Mouse (Mus musculus) heart, adult 10 weeks (tissue): ENCODE measurements around the gene Nkx2-9. TPM values are rescaled to one million over a fixed set of nuclear protein-coding genes. Genes with fewer than 3 reads are reported as not detected.

Source experiments
- polyA plus RNA-seq: library from polyadenylated mRNA; stranded (reverse); fragments of 350-450 nt; fragmentation: Illumina TruSeq; extraction: RNeasy Lipid Tissue Mini Kit (QIAGEN cat#74804); gene quantifications from one replicate; pipeline ENCODE4 v1.2.3, GENCODE M21; 2014; ENCODE audit warnings: low read depth, low replicate concordance

Nkx2-9 gene
- polyA plus RNA-seq = not detected

GRCm38 (mm10) chr12:56612761-56613437, at the start of gene Nkx2-9:
Gene Nkx2-9 (minus strand): TSS chr12:56613284.

Other genes starting within 250 kb of the Nkx2-9 start
- gene Nkx2-1, start 76.4 kb downstream of the Nkx2-9 start, polyA plus RNA-seq = not detected
- gene Pax9, start 78.5 kb upstream of the Nkx2-9 start, polyA plus RNA-seq = 0.24 TPM